Mouse (Mus musculus) kidney, embryonic 16.5 days (tissue): ENCODE measurements around the gene Gm11213. TPM values are rescaled to one million over a fixed set of nuclear protein-coding genes. Genes with fewer than 3 reads are reported as not detected.

Experiments
- ATAC-seq: fragments of 200-750 bp; cut with Nextera tagmentation; 2 replicates; pipeline ENCODE4 v1.8.0; 2017; ENCODE audit warnings: moderate TSS enrichment; ENCODE audit not compliant: low FRiP score, low TSS enrichment
- H3K27ac ChIP-seq: fragments of 300-500 bp; sonication (generic); 2 replicates; pipeline ENCODE4 v1.5.1; 2014; ENCODE audit warnings: low read length
- H3K27me3 ChIP-seq: fragments of 300-500 bp; sonication (generic); 2 replicates; pipeline ENCODE4 v1.6.1; 2014; ENCODE audit warnings: low read length, control low read depth, mixed read lengths; ENCODE audit not compliant: insufficient read depth
- H3K36me3 ChIP-seq: fragments of 300-500 bp; sonication (generic); 2 replicates; pipeline ENCODE4 v1.6.1; 2014; ENCODE audit warnings: low read length, control low read depth, mixed read lengths; ENCODE audit not compliant: insufficient read depth
- H3K4me1 ChIP-seq: fragments of 300-500 bp; sonication (generic); 2 replicates; pipeline ENCODE4 v1.6.1; 2014; ENCODE audit warnings: low read length, control low read depth, mixed read lengths; ENCODE audit not compliant: insufficient read depth
- H3K4me2 ChIP-seq: fragments of 300-500 bp; sonication (generic); replicated peaks from 2 replicates; pipeline ENCODE4 v1.6.1; 2014; ENCODE audit warnings: low read depth, low read length
- H3K4me3 ChIP-seq: fragments of 300-500 bp; sonication (generic); 2 replicates; pipeline ENCODE4 v1.5.1; 2014; ENCODE audit warnings: mild to moderate bottlenecking, low read length
- H3K9ac ChIP-seq: fragments of 300-500 bp; sonication (generic); replicated peaks from 2 replicates; pipeline ENCODE4 v1.6.1; 2014; ENCODE audit warnings: low read length
- H3K9me3 ChIP-seq: fragments of 300-500 bp; sonication (generic); 2 replicates; pipeline ENCODE4 v1.6.1; 2016; ENCODE audit warnings: low read length, control low read depth
- WGBS: fragments of 180-500 bp; shearing (Covaris S2); extraction: QIAGEN DNeasy Blood & Tissue Kit; methylation state at CpG from one replicate; pipeline ENCODE4 v1.1.7; 2014; 5-methylcytosine and 5-hydroxymethylcytosine counted together
- polyA plus RNA-seq: library from polyadenylated mRNA; unstranded; fragments of >200 nt; fragmentation: Nextera tagmentation; extraction: Ambion mirVana; gene quantifications from 2 replicates; pipeline ENCODE4 v1.2.1, GENCODE M21; 2015

The Gm11213 gene
- polyA plus RNA-seq, 1 experiment from 2014 or later, result not detected

- H3K27me3 ChIP-seq, result no peaks in the 10 kb centered on the region
- H3K9ac ChIP-seq, result no peak overlapping the region
- no peak overlapping the region for H3K27ac ChIP-seq
- peaks cover 42% of the 10 kb centered on the region for H3K36me3 ChIP-seq
- ATAC-seq, result no peak
- peaks cover 20% of the 10 kb centered on the region for H3K4me1 ChIP-seq
- no peak overlapping the region for H3K4me2 ChIP-seq
- no peaks in the 10 kb centered on the region for H3K9me3 ChIP-seq
- WGBS, result 78% methylated on average over 4 of the region's 4 CpGs
- no peak overlapping the region for H3K4me3 ChIP-seq
Observed at GRCm38 (mm10) chr4:63553789-63554576, 51.1 kb downstream of the Gm11213 start.

GRCm38 (mm10) chr4:63552865-63553264 lies 52.2 kb downstream of the Gm11213 start:
- no peak overlapping the region for H3K27ac ChIP-seq
- peaks cover 15% of the 10 kb centered on the region for H3K4me1 ChIP-seq
- no peak overlapping the region for H3K4me3 ChIP-seq
- WGBS, result 96% methylated on average over 1 of the region's 1 CpGs
- no peaks in the 10 kb centered on the region for H3K9me3 ChIP-seq
- ATAC-seq, result no peak
- H3K4me2 ChIP-seq, result no peak overlapping the region
- peaks cover 52% of the 10 kb centered on the region for H3K36me3 ChIP-seq
- no peaks in the 10 kb centered on the region for H3K27me3 ChIP-seq
- no peak overlapping the region for H3K9ac ChIP-seq

GRCm38 (mm10) chr4:63550908-63551307 lies 54.2 kb downstream of the Gm11213 start:
- H3K36me3 ChIP-seq, result peaks cover 52% of the 10 kb centered on the region
- WGBS, result 93% methylated on average over 3 of the region's 3 CpGs
- no peak overlapping the region for H3K9ac ChIP-seq

GRCm38 (mm10) chr4:63548491-63548890 lies 56.6 kb downstream of the Gm11213 start:
- no peak overlapping the region for H3K27ac ChIP-seq
- 84% methylated on average over 3 of the region's 3 CpGs for WGBS
- no peak overlapping the region for H3K4me2 ChIP-seq
- H3K4me1 ChIP-seq, result peaks cover 30% of the 10 kb centered on the region
- H3K9ac ChIP-seq, result no peak overlapping the region
- H3K36me3 ChIP-seq, result peaks cover 42% of the 10 kb centered on the region
- no peaks in the 10 kb centered on the region for H3K27me3 ChIP-seq
- H3K4me3 ChIP-seq, result no peak overlapping the region
- no peak for ATAC-seq
- H3K9me3 ChIP-seq, result no peaks in the 10 kb centered on the region

More at GRCm38 (mm10) chr4:63550908-63551307, 54.2 kb downstream of the Gm11213 start:
- H3K4me2 ChIP-seq, result no peak overlapping the region
- H3K9me3 ChIP-seq, result no peaks in the 10 kb centered on the region
- no peak for ATAC-seq
- H3K4me1 ChIP-seq, result peaks cover 19% of the 10 kb centered on the region
- no peak overlapping the region for H3K4me3 ChIP-seq
- H3K27ac ChIP-seq, result no peak overlapping the region
- no peaks in the 10 kb centered on the region for H3K27me3 ChIP-seq

- Histone ChIP-seq H3K36me3 (peaks cover 40% of the 10 kb centered on the region), H3K9me3 (no peaks in the 10 kb centered on the region), H3K4me2 (no peak overlapping the region), H3K4me3 (no peak overlapping the region), H3K27ac (no peak overlapping the region), H3K4me1 (peaks cover 30% of the 10 kb centered on the region), H3K9ac (no peak overlapping the region), H3K27me3 (no peaks in the 10 kb centered on the region)
- 29% methylated on average over 1 of the region's 1 CpGs for WGBS
- ATAC-seq, result no peak
Observed at GRCm38 (mm10) chr4:63547799-63548198, 57.3 kb downstream of the Gm11213 start.

Other genes with a start within 250 kb of the Gm11213 start
- not detected in 2 replicates for gene Orm3, start 249.1 kb downstream of the Gm11213 start, polyA plus RNA-seq
- gene Orm2, start 242.8 kb downstream of the Gm11213 start, polyA plus RNA-seq, result not detected in 2 replicates
- gene Akna, start 201.9 kb downstream of the Gm11213 start, polyA plus RNA-seq, result 7.1 and 9.4 TPM in 2 replicates
- gene Whrn, start 109.3 kb downstream of the Gm11213 start, polyA plus RNA-seq, result 4.8 and 5.6 TPM in 2 replicates
- 305 and 320 TPM in 2 replicates for gene Atp6v1g1, start 60.5 kb downstream of the Gm11213 start, polyA plus RNA-seq
- gene Tmem268, start 46.5 kb downstream of the Gm11213 start, polyA plus RNA-seq, result 6.6 TPM in 2 replicates
- gene Tex48, start 17.2 kb upstream of the Gm11213 start, polyA plus RNA-seq, result not detected in 2 replicates
- gene Gm11214, start 58.1 kb upstream of the Gm11213 start, polyA plus RNA-seq, result not detected in 2 replicates
- 1.3 TPM in 2 replicates for gene Tnfsf15, start 139.9 kb upstream of the Gm11213 start, polyA plus RNA-seq